ENCODE assay signal across 15 mouse cellular contexts in the genomic region with DNA sequence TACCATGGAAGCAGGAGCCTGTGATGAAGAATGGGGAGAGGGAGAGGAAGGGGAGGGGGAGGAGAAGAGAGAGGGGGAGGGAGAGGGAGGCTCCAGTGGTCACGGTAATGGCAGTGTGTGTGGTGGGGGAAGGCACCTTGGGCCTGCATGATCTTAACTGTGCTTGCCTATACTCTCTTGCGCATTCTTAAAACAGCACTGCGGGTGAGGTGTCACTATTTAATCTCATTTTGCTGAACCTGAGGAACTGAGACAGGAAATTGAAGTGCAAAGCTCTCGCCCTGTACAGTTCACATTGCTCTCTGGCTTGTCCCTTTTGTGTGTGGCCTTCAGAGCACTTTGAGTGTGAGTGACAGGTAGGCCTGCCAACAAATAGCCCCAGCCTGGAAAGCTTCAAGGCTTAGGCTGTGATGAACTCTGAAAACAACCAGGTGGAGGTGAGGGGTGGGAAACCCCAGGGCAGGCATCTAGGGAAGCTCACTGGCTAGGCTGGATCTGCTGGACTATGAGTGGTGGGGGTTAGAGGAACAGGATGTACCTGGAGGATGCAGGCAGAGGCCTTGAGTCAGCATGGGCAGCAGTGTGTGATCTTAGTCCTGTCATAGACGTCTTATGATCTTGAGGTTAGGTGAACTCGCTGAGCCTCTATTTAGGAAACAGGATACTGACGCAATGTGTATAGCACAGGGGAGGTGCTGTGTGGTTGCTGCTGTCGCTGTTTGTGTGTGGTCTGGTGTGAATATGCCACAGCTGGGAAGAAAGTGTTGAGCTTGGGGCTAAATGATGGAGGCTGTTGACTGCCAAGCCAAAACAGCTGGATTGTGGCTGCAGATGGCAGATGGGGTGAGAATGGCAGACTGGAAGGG. TPM values are rescaled to one million over a fixed set of nuclear protein-coding genes. Genes with fewer than 3 reads are reported as not detected.
DNase-seq lines count a peak whose midpoint lies in the region; TF ChIP-seq lines count a peak whose summit lies in the region.
"Had no signal": no experiment of that assay in that cellular context is flagged by ENCODE, and none has a peak within 500 bp of the region (broad histone marks: within the 10 kb centered on the region; RNA-seq: fewer than 3 reads in every experiment).

No protein-coding gene starts in this region.

- DNase-seq in layer of hippocampus, adult 2 months (ENCODE audit: low spot score in 2 of 2): no peak
- no peak for DNase-seq in layer of hippocampus, postnatal 25 days (ENCODE audit: extremely low spot score in 1 of 2, low spot score in 1 of 2)
- peak; percentile 73 to 75 for DNase-seq in B cell, adult 2 months
- DNase-seq in induced T-regulatory cell, adult 2 months (ENCODE audit: low read depth): peak; percentile 93
- DNase-seq in splenic B cell, adult 2 months (ENCODE audit: low read depth, low spot score): peak; percentile 92
- no peak for DNase-seq in right cerebral cortex, adult 2 months (ENCODE audit: low spot score in 2 of 2)
- no peak for DNase-seq in Muller cell, postnatal 12 days (ENCODE audit: inconsistent ontology term)
- no peak for DNase-seq in gastrocnemius, adult 8-10 months (ENCODE audit: low spot score in 2 of 2)
- DNase-seq: cerebellum, adult 9-10 months; gastrocnemius, postnatal 36 days; liver, embryonic 13.5 days had no signal

- H3K4me3 ChIP-seq in layer of hippocampus, adult 2 months: no peak overlapping the region
- H3K4me3 ChIP-seq: forebrain, embryonic 10.5 days; heart, embryonic 15.5 days; liver, embryonic 13.5 days had no signal

- no peak for TF ChIP-seq CTCF in layer of hippocampus, adult 2 months (conservative IDR thresholded peaks at IDR 0.05)

- peak overlapping the region; percentile 18; the same call in 1 of the 2 replicates for H3K27ac ChIP-seq in layer of hippocampus, adult 2 months
- H3K27ac ChIP-seq: forebrain, embryonic 10.5 days; heart, embryonic 15.5 days; hindbrain, postnatal 0 days; liver, embryonic 13.5 days; macrophage had no signal

- H3K27me3 ChIP-seq in splenic B cell, adult 2 months (ENCODE audit: control insufficient read depth, insufficient read depth, low read length, poor library complexity, severe bottlenecking): no peaks in the 10 kb centered on the region
- H3K27me3 ChIP-seq: heart, embryonic 15.5 days; liver, embryonic 13.5 days had no signal

- 0 out of 2 replicates have a peak, but pooled peaks cover 2% of the 10 kb centered on the region for H3K36me3 ChIP-seq in splenic B cell, adult 2 months (ENCODE audit: control insufficient read depth, insufficient read depth, low read length, poor library complexity, severe bottlenecking)
- H3K36me3 ChIP-seq: forebrain, embryonic 10.5 days; heart, embryonic 15.5 days; liver, embryonic 13.5 days had no signal

RNA-seq across cellular contexts. Expression of a gene that starts 18.2 kb away (rescaled TPM):
- 10 to 100 TPM; 31.8 to 33.1 TPM for total RNA-seq in layer of hippocampus, adult 2 months (2021)
- 10 to 100 TPM; 21.4 to 28.8 TPM for total RNA-seq in layer of hippocampus, postnatal 25 days (2021)
- total RNA-seq in gastrocnemius, adult 8-10 months (2022): not detected
- total RNA-seq: gastrocnemius, postnatal 36 days had no signal

Comparison
In these comparisons a context has a peak if more than half of its experiments do, and no peak if none do; other contexts are left out.
1. DNase-seq: peak in B cell, adult 2 months (2 of 2), induced T-regulatory cell, adult 2 months (single experiment) and splenic B cell, adult 2 months (single experiment); none in layer of hippocampus, adult 2 months (0 of 2), layer of hippocampus, postnatal 25 days (0 of 2), right cerebral cortex, adult 2 months (0 of 2), Muller cell, postnatal 12 days (single experiment) and gastrocnemius, adult 8-10 months (0 of 2).
2. RNA of a gene that starts 18.2 kb away (total RNA-seq): 31.8 to 33.1 TPM in layer of hippocampus, adult 2 months and 21.4 to 28.8 TPM in layer of hippocampus, postnatal 25 days; not detected in gastrocnemius, adult 8-10 months; every median in the first group is over 10 times any median in the second.